Mouse (Mus musculus) neural tube, embryonic 15.5 days (tissue): ENCODE measurements at regions not wholly inside any gene's neighbourhood (a gene's known extent, or its start where the extent isn't known, plus 50 kb on each side); places are given as distances from the start of the nearest gene placed in this dataset.

ENCODE experiments used
- ATAC-seq: fragments of 200-750 bp; cut with Nextera tagmentation; 2 replicates; pipeline ENCODE4 v1.8.0; 2017; ENCODE audit warnings: mild to moderate bottlenecking, moderate TSS enrichment, moderate library complexity; ENCODE audit not compliant: low FRiP score
- H3K27ac ChIP-seq: fragments of 300-500 bp; sonication (generic); replicated peaks from 2 replicates; pipeline ENCODE4 v1.5.1; 2015; ENCODE audit warnings: mild to moderate bottlenecking, inconsistent platforms
- H3K27me3 ChIP-seq: fragments of 300-500 bp; sonication (generic); replicated peaks from 2 replicates; pipeline ENCODE4 v1.6.1; 2015; ENCODE audit warnings: inconsistent platforms
- H3K36me3 ChIP-seq: fragments of 300-500 bp; sonication (generic); 2 replicates; pipeline ENCODE4 v1.6.1; 2015; ENCODE audit warnings: inconsistent platforms
- H3K4me1 ChIP-seq: fragments of 300-500 bp; sonication (generic); 2 replicates; pipeline ENCODE4 v1.6.1; 2015; ENCODE audit warnings: inconsistent platforms
- H3K4me2 ChIP-seq: fragments of 300-500 bp; sonication (generic); 2 replicates; pipeline ENCODE4 v1.6.1; 2015; ENCODE audit warnings: inconsistent platforms, mild to moderate bottlenecking, moderate library complexity
- H3K4me3 ChIP-seq: fragments of 300-500 bp; sonication (generic); replicated peaks from 2 replicates; pipeline ENCODE4 v1.5.1; 2015; ENCODE audit warnings: mild to moderate bottlenecking, inconsistent platforms
- H3K9ac ChIP-seq: fragments of 300-500 bp; sonication (generic); replicated peaks from 2 replicates; pipeline ENCODE4 v1.6.1; 2015; ENCODE audit warnings: mild to moderate bottlenecking, inconsistent platforms
- H3K9me3 ChIP-seq: fragments of 300-500 bp; sonication (generic); replicated peaks from 2 replicates; pipeline ENCODE4 v1.6.1; 2016; ENCODE audit warnings: inconsistent platforms
- WGBS: fragments of 180-500 bp; shearing (Covaris S2); methylation state at CpG from one replicate; pipeline ENCODE4 v1.1.7; 2015; ENCODE audit warnings: mixed read lengths; 5-methylcytosine and 5-hydroxymethylcytosine counted together

GRCm38 (mm10) chr15:31141750-31142149 is 82.4 kb upstream of the Dap start:
- Histone ChIP-seq H3K9me3 (no peaks in the 10 kb centered on the region), H3K4me1 (no peaks in the 10 kb centered on the region), H3K27me3 (no peaks in the 10 kb centered on the region), H3K9ac (no peak overlapping the region), H3K4me3 (no peak overlapping the region), H3K27ac (no peak overlapping the region), H3K36me3 (no peaks in the 10 kb centered on the region), H3K4me2 (no peak overlapping the region)
- WGBS, result 69% methylated on average over 4 of the region's 4 CpGs
- no peak for ATAC-seq

GRCm38 (mm10) chr15:31148251-31149145 is 75.6 kb upstream of the Dap start:
- 66% methylated on average over 10 of the region's 10 CpGs for WGBS
- no peak overlapping the region for H3K4me3 ChIP-seq
- peaks cover 8% of the 10 kb centered on the region; the same call in 1 of the 2 replicates for H3K4me1 ChIP-seq
- H3K9me3 ChIP-seq, result no peaks in the 10 kb centered on the region
- H3K9ac ChIP-seq, result no peak overlapping the region
- no peak overlapping the region for H3K27ac ChIP-seq
- H3K27me3 ChIP-seq, result no peaks in the 10 kb centered on the region
- no peak for ATAC-seq
- no peak overlapping the region for H3K4me2 ChIP-seq
- H3K36me3 ChIP-seq, result no peaks in the 10 kb centered on the region

GRCm38 (mm10) chr15:31149855-31150254 is 74.3 kb upstream of the Dap start:
- Histone ChIP-seq H3K4me3 (no peak overlapping the region), H3K27ac (0 out of 2 replicates have a peak overlapping the region, but pooled peaks have one; percentile 3), H3K36me3 (no peaks in the 10 kb centered on the region), H3K9ac (no peak overlapping the region), H3K4me1 (peaks cover 8% of the 10 kb centered on the region; the same call in 1 of the 2 replicates), H3K4me2 (no peak overlapping the region), H3K27me3 (no peaks in the 10 kb centered on the region), H3K9me3 (no peaks in the 10 kb centered on the region)
- 62% methylated on average over 2 of the region's 2 CpGs for WGBS
- 0 out of 2 replicates have a peak, but pooled peaks have one; percentile 15 for ATAC-seq

- H3K9ac ChIP-seq, result no peak overlapping the region
- H3K4me1 ChIP-seq, result peaks cover 8% of the 10 kb centered on the region; the same call in 1 of the 2 replicates
- peak; percentile 91 for ATAC-seq
- no peaks in the 10 kb centered on the region for H3K36me3 ChIP-seq
- H3K27ac ChIP-seq, result 0 out of 2 replicates have a peak overlapping the region, but pooled peaks have one; percentile 18
- H3K9me3 ChIP-seq, result no peaks in the 10 kb centered on the region
- no peak overlapping the region for H3K4me3 ChIP-seq
- H3K27me3 ChIP-seq, result no peaks in the 10 kb centered on the region
- H3K4me2 ChIP-seq, result peak overlapping the region; percentile 28
- WGBS, result 37% methylated on average over 21 of the region's 21 CpGs
Measured at GRCm38 (mm10) chr15:31150546-31151471, 73.3 kb upstream of the Dap start.

GRCm38 (mm10) chr15:31155141-31155540 is 69.0 kb upstream of the Dap start:
- Histone ChIP-seq H3K27me3 (no peaks in the 10 kb centered on the region), H3K4me3 (no peak overlapping the region), H3K9me3 (no peaks in the 10 kb centered on the region), H3K4me2 (no peak overlapping the region), H3K27ac (no peak overlapping the region), H3K36me3 (no peaks in the 10 kb centered on the region), H3K4me1 (peaks cover 8% of the 10 kb centered on the region; the same call in 1 of the 2 replicates), H3K9ac (no peak overlapping the region)
- no peak for ATAC-seq
- WGBS, result 65% methylated on average over 9 of the region's 9 CpGs

- H3K9me3 ChIP-seq, result no peaks in the 10 kb centered on the region
- H3K9ac ChIP-seq, result no peak overlapping the region
- no peaks in the 10 kb centered on the region for H3K27me3 ChIP-seq
- no peak overlapping the region for H3K4me2 ChIP-seq
- no peaks in the 10 kb centered on the region for H3K36me3 ChIP-seq
- H3K4me1 ChIP-seq, result no peaks in the 10 kb centered on the region
- H3K27ac ChIP-seq, result no peak overlapping the region
- ATAC-seq, result no peak
- no peak overlapping the region for H3K4me3 ChIP-seq
- WGBS, result 84% methylated on average over 9 of the region's 9 CpGs
Measured at GRCm38 (mm10) chr15:31166543-31167105, 57.5 kb upstream of the Dap start.

- no peak overlapping the region for H3K9ac ChIP-seq
- H3K4me3 ChIP-seq, result no peak overlapping the region
- H3K4me2 ChIP-seq, result no peak overlapping the region
- no peaks in the 10 kb centered on the region for H3K27me3 ChIP-seq
- 97% methylated on average over 5 of the region's 5 CpGs for WGBS
- H3K27ac ChIP-seq, result no peak overlapping the region
- no peak for ATAC-seq
- H3K36me3 ChIP-seq, result no peaks in the 10 kb centered on the region
- no peaks in the 10 kb centered on the region for H3K9me3 ChIP-seq
- H3K4me1 ChIP-seq, result no peaks in the 10 kb centered on the region
Measured at GRCm38 (mm10) chr15:31167506-31167905, 56.6 kb upstream of the Dap start.

GRCm38 (mm10) chr15:31168191-31168590 is 55.9 kb upstream of the Dap start:
- H3K9ac ChIP-seq, result no peak overlapping the region
- no peak overlapping the region for H3K4me3 ChIP-seq
- no peak overlapping the region for H3K4me2 ChIP-seq
- H3K27me3 ChIP-seq, result no peaks in the 10 kb centered on the region
- no peak overlapping the region for H3K27ac ChIP-seq
- no peaks in the 10 kb centered on the region for H3K9me3 ChIP-seq
- WGBS, result 90% methylated on average over 9 of the region's 9 CpGs
- no peaks in the 10 kb centered on the region for H3K4me1 ChIP-seq
- H3K36me3 ChIP-seq, result no peaks in the 10 kb centered on the region
- no peak for ATAC-seq

GRCm38 (mm10) chr15:31173309-31174115 is 50.6 kb upstream of the Dap start:
- WGBS, result 61% methylated on average over 6 of the region's 6 CpGs
- H3K36me3 ChIP-seq, result no peaks in the 10 kb centered on the region
- H3K4me3 ChIP-seq, result no peak overlapping the region
- no peaks in the 10 kb centered on the region; the same call in 1 of the 2 replicates for H3K4me1 ChIP-seq
- H3K4me2 ChIP-seq, result no peak overlapping the region
- no peak overlapping the region for H3K27ac ChIP-seq
- ATAC-seq, result peak; percentile 58; the same call in 1 of the 2 replicates
- no peaks in the 10 kb centered on the region for H3K9me3 ChIP-seq
- no peaks in the 10 kb centered on the region for H3K27me3 ChIP-seq
- no peak overlapping the region for H3K9ac ChIP-seq
